Mouse (Mus musculus) cerebellum, adult 9-10 months (tissue): Measurements from ENCODE around the gene Atoh7.

Experiments used
- DNase-seq: peaks from one replicate; pipeline ENCODE4 v3.0.0; 2022

Gene Atoh7

DNA sequence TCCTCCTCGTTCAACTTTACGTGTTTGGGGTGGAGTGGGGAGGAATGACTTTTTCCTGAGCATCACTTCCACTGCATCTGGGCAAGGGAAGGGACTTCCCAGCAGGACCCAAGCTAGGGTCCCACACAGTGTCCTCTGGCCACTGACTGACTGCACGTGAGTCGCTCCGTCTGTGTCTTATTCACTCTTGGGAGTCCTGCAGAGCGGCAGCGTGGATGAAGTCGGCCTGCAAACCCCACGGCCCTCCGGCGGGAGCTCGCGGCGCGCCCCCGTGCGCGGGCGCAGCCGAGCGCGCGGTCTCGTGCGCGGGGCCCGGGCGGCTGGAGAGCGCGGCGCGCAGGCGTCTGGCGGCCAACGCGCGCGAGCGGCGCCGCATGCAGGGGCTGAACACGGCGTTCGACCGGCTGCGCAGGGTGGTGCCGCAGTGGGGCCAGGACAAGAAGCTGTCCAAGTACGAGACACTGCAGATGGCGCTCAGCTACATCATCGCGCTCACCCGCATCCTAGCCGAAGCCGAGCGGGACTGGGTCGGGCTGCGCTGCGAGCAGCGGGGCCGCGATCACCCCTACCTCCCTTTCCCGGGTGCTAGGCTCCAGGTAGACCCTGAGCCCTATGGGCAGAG, 601 bp downstream of the Atoh7 start:
- DNase-seq = peak; percentile 90

GRCm38 (mm10) chr10:63100657-63101056, 1.2 kb downstream of the Atoh7 start:
- DNase-seq = no peak

DNA sequence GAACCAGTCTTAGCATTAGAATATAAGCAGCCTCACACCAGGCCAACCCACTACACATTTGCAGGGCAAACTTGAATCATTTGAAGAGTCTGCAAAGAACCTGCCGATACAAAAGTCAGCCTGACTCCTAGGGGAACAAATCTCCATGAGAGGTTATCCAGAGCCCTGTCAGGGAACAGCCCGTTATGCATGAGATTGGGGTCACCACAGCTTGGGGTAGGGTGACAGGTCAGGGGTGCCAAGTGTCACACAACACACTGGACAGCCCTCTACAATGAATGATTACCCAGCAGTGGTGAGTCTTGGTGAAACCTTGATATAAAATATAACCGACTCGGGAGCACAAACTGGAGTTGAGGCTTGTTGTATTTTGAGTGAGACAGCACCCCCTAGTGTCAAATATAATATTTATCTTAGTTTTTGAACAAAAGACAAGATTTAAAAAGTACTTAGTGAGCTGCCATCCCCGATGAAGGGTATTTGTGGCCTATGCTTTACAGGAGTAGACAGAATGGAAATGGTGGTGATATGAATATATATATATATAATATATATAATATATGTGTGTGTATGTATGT, 13.7 kb downstream of the Atoh7 start:
- peak; percentile 78 for DNase-seq

- DNase-seq = no peak
Measured at GRCm38 (mm10) chr10:63113716-63114360, 14.4 kb downstream of the Atoh7 start.

DNA sequence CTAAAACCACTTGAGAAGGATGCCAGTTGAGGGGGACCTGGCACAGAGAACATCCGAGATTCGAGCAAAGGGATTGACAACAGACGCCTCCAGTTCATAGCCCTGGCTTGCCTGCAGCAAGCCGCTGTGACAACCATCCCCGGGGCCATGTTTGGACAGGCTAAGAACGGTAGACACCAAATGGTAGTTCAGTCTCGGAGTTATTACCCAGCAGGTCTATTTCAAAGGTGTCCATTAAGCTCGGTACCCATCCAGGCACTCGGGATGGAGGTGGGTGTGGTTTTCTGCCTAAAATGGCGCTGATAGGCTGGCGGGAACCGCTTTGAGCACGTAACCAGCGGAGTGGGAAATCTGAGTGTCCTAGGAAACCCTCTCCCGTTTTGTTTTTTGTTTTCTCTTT, 16.4 kb downstream of the Atoh7 start:
- no peak for DNase-seq

DNA sequence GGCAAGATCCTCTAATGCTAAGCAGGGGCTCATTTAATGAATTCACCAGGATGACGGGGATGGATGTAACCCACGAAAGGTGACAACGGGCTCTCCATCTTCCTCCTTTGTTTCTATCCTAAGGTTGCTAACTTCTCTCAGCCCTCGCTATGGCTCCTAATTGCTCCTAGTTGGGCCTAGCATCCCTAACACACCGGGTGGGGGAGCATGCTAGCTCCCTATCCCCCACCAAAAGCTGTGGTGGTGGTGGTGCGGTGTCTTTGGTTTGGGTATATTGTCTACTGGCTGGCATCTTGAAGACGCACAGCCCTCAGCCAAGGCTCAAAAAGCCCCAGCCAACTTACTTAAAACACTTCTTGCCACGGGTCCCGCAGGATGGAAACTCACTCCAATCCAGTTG, 16.9 kb downstream of the Atoh7 start:
- no peak for DNase-seq

GRCm38 (mm10) chr10:63117583-63117982, 18.1 kb downstream of the Atoh7 start:
- no peak for DNase-seq

- DNase-seq = no peak
Measured at GRCm38 (mm10) chr10:63119916-63120315, 20.5 kb downstream of the Atoh7 start.

DNA sequence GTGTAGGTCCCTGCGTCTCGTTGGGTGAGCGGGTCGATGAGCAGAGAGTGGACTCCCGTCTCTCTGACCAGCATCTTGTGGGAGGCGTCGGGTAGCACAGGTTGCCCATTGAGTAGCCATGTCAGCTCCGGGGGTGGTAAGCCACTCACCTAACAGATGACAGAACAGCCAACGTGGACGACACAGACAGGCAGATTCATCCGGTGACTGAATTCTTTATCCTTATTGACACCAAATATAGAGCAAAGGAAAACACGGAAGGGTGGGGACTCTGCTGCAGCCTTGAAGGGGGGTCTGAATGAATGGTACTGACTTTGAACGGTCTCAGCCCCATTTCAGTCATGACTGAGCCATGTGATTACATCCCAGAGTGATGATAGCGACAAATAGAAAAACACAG, 22.5 kb downstream of the Atoh7 start:
- DNase-seq = no peak

GRCm38 (mm10) chr10:63122516-63122915, 23.1 kb downstream of the Atoh7 start:
- DNase-seq = peak; percentile 59

DNA sequence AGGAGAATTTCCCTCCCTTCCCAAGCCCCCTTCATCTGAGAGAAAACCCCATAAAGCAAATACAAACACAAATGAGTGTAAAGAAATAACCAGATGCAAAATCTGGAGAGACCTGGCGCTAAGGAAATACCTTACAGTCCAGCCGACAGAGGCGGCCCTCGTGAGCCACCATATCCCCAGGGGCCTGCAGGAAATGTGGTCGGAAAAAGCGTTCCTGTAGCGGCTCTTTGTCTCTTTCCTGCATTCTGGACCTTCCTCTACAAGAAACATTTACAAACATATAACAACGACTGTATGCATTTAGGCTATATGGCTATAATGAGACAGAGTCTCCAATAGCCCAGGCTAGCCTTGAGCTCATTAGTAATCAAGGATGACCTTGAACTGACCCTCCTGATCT, 23.7 kb downstream of the Atoh7 start:
- DNase-seq = no peak

GRCm38 (mm10) chr10:63124016-63124415, 24.6 kb downstream of the Atoh7 start:
- no peak for DNase-seq

GRCm38 (mm10) chr10:63125343-63125742, 25.9 kb downstream of the Atoh7 start:
- no peak for DNase-seq

- DNase-seq = no peak
Measured at GRCm38 (mm10) chr10:63126116-63126515, 26.7 kb downstream of the Atoh7 start.

DNA sequence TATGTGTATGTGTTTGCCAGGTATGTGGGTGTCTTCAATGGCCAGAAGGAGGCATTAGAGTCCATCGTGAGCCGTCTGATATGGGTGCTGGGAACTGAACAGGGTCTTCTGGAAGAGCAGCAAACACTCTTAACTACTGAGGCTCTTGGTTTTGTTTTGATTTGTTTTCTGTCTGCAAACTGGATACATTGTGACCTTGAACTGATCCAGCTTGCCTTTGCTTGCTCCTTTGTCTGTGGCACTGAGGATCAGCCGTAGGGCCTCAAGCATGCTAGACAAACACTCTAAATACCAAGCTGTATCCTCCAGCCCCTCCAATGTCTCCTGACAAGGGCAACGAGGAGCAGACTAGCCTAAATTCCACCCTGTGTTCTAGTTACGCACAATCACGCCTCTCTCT, 27.7 kb downstream of the Atoh7 start:
- DNase-seq = no peak

GRCm38 (mm10) chr10:63128256-63128655, 28.8 kb downstream of the Atoh7 start:
- DNase-seq = no peak

DNA sequence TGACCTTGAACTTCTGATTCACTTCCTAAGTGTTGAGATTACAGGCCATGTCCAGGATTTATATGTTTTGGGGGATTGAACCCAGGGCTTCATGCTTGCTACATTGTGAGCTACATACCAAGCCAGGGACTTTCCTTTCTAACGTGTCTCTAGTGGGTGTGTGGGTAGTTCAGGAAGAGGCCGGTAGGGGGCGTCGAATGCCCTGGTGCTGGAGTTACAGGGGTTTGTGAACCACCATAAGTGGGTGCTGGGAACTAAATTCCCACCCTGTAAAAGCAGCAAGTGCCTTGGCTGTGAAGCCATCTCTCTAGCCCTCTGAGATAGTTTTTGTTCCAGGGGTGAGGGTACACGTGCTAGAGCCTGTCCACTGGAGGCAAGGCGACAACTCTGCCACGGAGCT, 31.0 kb downstream of the Atoh7 start:
- no peak for DNase-seq

GRCm38 (mm10) chr10:63132356-63132755, 32.9 kb downstream of the Atoh7 start:
- DNase-seq = no peak

- no peak for DNase-seq
Measured at GRCm38 (mm10) chr10:63133326-63133725, 33.9 kb downstream of the Atoh7 start.

- no peak for DNase-seq
Measured at GRCm38 (mm10) chr10:63135680-63136079, 36.2 kb downstream of the Atoh7 start.

GRCm38 (mm10) chr10:63136436-63136835, 37.0 kb downstream of the Atoh7 start:
- DNase-seq = no peak

- no peak for DNase-seq
Measured at GRCm38 (mm10) chr10:63142660-63143059, 43.2 kb downstream of the Atoh7 start.
